Mouse (Mus musculus) cerebellum, adult 18-20 months (tissue): ENCODE measurements around the gene Ift57.

ENCODE experiments used
- DNase-seq, 2 experiments: peaks; one replicate each; pipeline ENCODE4 v3.0.0; 2021

Ift57 gene

DNA sequence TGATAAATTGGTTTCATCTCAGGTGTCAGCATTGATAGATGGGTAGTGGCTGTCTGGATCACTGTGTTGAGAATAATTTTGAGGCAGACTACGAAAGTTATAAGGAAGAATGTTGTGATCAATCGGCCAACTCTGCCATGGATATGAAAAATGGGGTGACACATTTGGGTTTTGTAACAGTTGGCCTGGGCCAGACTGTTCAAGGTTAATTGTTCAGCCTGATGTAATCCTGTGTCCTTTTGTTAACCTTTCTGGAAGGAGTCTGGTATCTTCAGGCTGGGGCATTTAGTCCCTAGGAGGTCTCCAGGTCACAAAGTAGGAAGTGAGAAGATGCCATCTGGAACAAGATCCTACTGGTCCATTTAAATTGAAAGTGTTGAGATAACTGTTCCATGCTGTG lies 97.2 kb downstream of the Ift57 start:
- no peak for DNase-seq

- no peak for DNase-seq
Observed at GRCm38 (mm10) chr16:49796954-49797353, 97.9 kb downstream of the Ift57 start.

DNA sequence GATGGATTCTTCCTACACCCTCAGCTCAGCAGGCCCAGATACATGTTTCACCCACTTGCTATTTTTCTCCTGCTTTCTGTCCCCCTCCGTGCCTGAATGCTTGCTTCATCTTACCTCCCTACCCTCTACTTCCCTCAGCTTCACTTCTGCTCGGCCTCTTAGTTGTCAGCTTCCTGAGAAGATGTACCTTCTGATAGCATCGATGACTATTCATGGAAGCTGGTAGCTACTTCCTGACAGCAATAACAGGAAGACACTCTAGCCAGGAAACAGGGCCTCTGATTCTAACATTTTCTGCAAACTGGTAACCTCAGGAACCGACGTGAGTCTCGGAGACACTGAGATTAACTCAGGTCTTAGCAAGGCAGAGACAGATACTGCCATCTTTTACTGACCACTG lies 99.8 kb downstream of the Ift57 start:
- DNase-seq = no peak

- no peak for DNase-seq
Observed at GRCm38 (mm10) chr16:49799597-49800561, 100.8 kb downstream of the Ift57 start, which contains the start of gene Cd47. Gene Cd47 (plus strand): TSS chr16:49800533.

GRCm38 (mm10) chr16:49800996-49801395 lies 102.0 kb downstream of the Ift57 start:
- no peak for DNase-seq

- no peak for DNase-seq
Observed at GRCm38 (mm10) chr16:49801399-49801798, 102.4 kb downstream of the Ift57 start.

GRCm38 (mm10) chr16:49802993-49803392 lies 104.0 kb downstream of the Ift57 start:
- DNase-seq = no peak

GRCm38 (mm10) chr16:49803932-49804461 lies 105.0 kb downstream of the Ift57 start:
- peak in 1 of 2 experiments; percentile 14 for DNase-seq

GRCm38 (mm10) chr16:49806920-49807319 lies 107.9 kb downstream of the Ift57 start:
- no peak for DNase-seq

GRCm38 (mm10) chr16:49807419-49807841 lies 108.4 kb downstream of the Ift57 start:
- DNase-seq = no peak

GRCm38 (mm10) chr16:49807862-49808430 lies 108.9 kb downstream of the Ift57 start:
- DNase-seq = peak; percentile 28 to 32

GRCm38 (mm10) chr16:49811897-49812296 lies 112.9 kb downstream of the Ift57 start:
- DNase-seq = no peak

DNA sequence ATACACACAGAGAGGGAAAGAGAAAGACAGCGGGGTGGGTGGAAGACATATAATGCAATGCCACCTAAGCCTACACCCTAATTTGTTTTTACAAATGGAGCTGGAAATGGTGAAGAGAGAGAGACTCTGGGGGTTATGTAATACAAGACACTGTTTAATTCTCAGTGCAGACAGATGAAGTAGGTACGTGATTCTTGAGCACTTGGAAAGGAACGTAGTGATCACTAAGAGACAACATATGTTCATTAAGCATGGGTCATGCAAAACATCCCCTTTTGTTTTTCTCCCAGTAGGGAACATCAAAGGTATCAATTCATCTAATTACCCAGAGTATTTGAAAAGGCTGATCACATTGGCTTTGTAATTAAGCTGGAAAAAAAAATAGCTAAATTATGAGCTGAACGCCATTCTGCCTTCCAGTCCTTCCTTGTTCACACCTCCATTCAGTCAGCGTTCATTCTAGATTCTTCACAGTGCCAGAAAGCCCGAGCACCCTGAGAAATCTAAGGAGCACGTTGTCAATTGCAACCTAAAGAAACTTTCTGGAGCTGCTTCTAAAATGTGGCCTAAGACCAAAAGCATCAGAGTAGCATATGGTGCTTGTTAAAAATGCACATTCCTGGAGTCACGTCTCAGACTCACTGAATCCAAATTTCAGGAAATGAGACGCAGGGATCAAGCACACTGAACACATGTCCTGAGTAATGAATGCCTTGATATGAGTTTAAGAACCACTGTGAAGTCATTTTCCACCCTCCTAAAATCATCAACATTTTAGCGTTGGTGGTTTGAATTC lies 114.0 kb downstream of the Ift57 start:
- peak in 1 of 2 experiments; percentile 23 for DNase-seq

DNA sequence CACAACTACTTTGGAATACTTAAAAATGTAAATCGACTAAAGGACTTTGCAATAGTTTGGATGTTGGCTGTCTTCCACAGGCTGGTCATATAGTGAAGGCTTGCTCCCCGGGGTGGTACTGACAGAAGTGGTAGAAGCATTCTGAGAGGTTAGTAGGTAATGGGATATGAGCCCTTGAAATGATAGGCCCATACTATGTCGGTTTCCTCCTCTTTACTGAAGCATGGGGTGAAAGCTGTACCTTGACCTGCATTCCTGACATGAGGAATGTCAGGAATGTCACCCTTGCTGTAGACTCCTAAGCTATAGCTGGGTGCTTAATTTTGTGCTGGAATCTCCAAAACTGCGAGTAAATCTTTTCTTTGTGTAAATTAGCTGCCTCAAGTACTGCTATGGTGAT lies 115.4 kb downstream of the Ift57 start:
- no peak for DNase-seq
